Mouse (Mus musculus) neutrophil, adult 5-6 weeks (primary cell): Measurements from ENCODE around the gene Dock6. TPM values are rescaled to one million over a fixed set of nuclear protein-coding genes. Genes with fewer than 3 reads are reported as not detected.
"Not testable (repeated sequence)": the region's sequence is repeated elsewhere in the genome, so short reads cannot be mapped to it uniquely, and the experiment has no call there.

ENCODE experiments used
- ATAC-seq: fragments of 151-379, 151-347 bp; 2 replicates; pipeline ENCODE4 v1.8.0; 2017; ENCODE audit warnings: mild to moderate bottlenecking, moderate TSS enrichment; ENCODE audit not compliant: insufficient number of reproducible peaks, poor library complexity, low FRiP score, severe bottlenecking; ENCODE audit errors: extremely low read depth
- total RNA-seq: library from RNA; stranded (forward); fragments of 200-1000 nt; gene quantifications from 2 replicates; pipeline ENCODE4 v1.2.3, GENCODE M21; 2017

Gene Dock6
- total RNA-seq, 1 experiment from 2014 or later = 3.3 TPM

GRCm38 (mm10) chr9:21793507-21793906, 58.9 kb downstream of the Dock6 start:
- not testable (repeated sequence) for ATAC-seq

GRCm38 (mm10) chr9:21792644-21793043, 59.8 kb downstream of the Dock6 start:
- no peak for ATAC-seq

DNA sequence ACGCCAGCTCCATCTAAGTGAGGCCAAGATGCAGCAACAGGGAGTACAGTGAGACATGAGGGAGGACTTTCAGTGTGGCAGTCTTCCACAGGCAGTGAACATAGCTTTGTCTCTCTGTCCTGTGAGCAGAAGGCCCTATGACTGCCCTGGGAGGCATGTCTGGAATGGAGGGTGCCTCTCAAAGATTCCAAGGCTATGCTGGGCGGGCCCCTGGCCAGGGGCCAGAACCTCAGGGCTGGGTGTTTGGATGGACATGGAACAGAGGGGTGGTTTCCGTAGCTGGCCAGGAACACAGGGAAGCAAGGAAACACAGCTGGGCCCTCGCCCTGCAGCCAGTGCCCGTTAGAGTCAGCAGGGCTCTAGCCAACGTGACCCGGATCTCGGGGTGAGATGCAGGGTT, 60.6 kb downstream of the Dock6 start:
- no peak for ATAC-seq

- ATAC-seq = no peak
These were observed 64.2 kb downstream of the Dock6 start for GRCm38 (mm10) chr9:21788234-21788633.

GRCm38 (mm10) chr9:21787654-21788053, 64.8 kb downstream of the Dock6 start:
- no peak for ATAC-seq

- peak; percentile 54; the same call in 1 of the 2 replicates for ATAC-seq
These were observed 65.5 kb downstream of the Dock6 start for GRCm38 (mm10) chr9:21786906-21787305.

GRCm38 (mm10) chr9:21786309-21786708, 66.1 kb downstream of the Dock6 start:
- not testable (repeated sequence) for ATAC-seq

DNA sequence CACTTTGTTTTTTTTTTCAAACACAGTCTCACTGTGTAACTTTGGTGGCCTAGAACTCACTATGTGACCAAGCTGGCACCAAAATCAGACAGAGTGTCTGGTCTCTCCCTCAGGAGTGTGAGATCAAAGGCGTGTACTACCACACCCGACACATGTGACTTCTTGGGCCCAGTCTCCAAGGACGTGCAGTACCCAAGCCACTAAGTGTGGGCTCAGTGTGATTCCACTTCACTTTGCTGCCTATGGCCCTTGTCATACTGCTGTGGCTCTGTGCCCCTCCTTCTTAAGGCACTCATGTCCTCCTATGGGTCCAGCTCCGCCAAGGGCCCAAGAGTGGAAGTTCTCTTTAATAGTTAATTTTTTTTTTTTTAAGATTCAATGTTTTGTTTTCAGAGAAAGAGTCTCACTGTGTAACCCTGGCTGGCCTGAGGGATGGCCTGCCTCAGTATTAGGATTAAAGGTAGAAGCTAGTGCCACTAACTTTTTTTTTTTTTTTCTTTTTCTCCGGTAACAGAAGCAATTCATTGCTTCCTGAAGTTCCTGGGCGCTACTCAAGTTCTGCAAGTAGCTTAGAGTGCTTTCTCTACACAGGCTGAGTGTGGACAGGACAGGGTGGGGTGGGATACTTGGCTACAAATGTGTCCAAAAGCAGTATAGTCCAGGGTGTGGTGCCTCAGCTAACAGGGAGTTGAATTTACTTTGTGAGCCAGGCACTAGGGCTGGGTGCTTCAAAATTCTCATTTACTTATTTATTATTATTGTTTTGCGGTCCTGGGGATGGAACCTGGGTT, 67.7 kb downstream of the Dock6 start:
- no peak for ATAC-seq

DNA sequence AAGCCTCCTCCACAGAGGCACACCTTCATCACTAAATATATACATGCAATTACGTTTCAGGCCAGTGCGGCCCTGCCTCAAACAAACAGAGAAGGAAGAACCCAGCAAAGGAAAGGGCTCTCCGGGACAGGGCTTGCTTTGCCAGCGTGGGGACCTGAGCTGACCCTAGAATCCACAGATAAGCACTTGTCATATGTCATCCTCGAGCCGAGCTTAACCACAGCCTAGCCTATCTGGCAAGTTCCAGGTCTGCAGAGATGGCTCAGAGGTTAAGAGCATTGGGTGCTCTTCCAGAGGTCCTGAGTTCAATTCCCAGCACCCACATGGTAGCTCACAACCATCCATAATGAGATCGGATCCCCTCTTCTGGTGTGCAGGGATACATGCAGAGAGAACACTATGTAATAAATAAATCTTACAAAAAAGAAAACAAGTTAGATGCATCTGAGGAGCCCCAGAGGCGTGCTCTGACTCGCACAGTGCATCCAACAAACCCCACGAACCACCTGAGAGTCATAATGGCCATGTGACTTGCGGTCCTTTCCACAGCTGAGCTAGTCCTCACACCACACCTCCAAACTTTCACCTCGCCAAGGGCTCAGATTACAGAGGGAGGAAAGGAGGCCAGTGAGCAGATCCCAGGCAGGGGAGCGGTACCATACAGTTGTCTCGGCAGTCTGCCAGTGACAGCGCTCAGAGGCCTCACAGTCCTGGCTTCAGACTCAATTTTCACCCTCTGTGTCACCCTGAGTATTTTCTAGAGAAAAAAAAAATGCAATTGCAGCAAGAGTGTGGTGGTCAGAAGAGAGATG, 70.6 kb downstream of the Dock6 start:
- ATAC-seq = no peak

DNA sequence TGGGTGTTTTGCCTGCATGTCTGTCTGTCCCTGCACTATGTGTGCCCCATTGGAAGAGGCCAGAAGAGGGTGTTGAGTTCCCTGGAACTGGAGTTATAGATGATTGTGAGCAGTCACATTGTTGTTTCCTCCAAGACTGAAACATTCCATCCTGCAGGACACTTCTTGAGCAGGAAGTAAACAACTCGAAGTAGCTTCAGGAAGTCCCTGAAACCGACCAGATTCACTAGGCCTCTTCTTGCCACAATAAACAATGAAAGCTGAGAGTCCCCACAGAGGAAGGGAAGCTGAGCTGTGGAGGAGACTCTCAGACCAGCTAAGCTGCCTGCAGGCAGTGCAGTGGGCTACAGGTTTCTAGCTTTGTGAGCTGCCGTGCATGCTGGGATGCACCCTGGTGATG, 74.7 kb downstream of the Dock6 start:
- ATAC-seq = no peak

GRCm38 (mm10) chr9:21774353-21774752, 78.1 kb downstream of the Dock6 start:
- ATAC-seq = no peak

DNA sequence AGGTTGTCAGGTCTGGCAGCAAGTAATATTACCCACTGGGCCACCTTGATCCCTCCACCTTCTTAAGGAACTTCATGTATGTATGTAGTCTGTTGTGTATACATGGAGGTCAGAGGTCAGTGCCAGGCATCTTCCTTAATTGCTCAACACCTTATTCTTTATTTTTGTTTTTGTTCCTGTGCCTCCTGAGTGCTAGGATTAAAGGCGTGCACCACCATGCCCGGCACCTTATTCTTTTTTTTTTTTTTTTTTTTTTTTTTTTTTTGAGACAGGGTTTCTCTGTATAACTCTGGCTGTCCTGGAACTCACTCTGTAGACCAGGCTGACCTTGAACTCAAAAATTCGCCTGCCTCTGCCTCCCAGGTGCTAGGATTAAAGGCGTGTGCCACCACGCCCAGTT, 79.0 kb downstream of the Dock6 start:
- ATAC-seq = not testable (repeated sequence)

GRCm38 (mm10) chr9:21769558-21770183, 82.8 kb downstream of the Dock6 start:
- no peak for ATAC-seq

GRCm38 (mm10) chr9:21768511-21769411, 83.7 kb downstream of the Dock6 start:
- no peak for ATAC-seq

DNA sequence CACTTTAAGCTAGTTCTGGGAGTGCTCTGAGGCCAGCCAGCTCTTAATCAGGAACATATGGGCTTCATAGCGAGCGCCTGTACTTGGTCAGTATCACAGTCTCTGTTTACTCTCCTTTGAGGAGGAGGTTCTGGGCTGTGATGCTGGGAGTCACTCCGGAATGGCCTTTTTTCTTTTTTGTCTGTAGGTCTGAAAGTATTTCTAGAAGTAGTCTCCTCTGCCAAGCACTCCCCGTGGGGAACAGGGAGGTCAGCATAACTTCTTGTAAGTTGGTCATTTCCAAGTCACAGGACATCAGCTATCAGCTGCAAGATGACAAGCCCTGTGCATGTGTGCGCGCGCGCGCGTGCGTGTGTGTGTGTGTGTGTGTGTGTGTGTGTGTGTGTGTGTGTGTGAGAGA, 84.5 kb downstream of the Dock6 start:
- ATAC-seq = no peak

DNA sequence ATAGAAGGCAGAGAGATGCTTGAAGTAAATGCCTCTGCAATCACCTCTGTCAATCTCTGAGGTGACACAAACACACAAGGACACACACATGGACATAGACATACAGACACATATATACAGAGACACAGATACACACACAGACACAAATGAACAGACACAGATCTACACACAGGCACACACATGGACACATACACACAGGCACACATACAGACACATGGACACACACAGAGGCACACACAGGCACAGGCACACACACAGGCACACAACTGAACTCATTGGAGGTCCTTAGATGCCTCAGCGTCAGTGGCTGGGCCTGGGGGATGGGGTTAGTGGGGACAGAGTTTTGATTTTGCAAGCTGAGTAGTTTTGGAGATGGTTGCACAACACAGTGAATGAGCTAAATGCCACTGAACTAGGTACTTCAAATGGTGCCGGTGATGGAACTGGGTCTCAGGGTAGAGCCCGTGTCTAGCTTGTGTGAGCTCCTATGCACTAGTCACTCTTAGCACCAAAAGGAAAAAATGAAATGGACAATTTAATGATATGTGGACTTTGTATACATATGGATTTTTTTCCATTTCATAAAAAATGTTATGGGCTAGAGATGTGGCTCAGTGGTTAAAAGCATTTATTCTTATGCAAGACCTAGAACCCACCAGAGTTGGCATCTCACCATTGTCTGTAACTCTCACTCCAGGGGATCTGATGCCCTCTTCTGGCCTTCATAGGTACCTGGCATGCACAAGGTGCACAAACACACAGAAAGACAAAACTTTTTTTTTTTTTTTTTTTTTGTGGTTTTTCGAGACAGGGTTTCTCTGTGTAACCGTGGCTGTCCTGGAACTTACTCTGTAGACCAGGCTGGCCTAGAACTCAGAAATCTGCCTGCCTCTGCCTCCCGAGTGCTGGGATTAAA, 88.1 kb downstream of the Dock6 start:
- ATAC-seq = no peak

GRCm38 (mm10) chr9:21762135-21762534, 90.3 kb downstream of the Dock6 start:
- ATAC-seq = no peak
